Mouse (Mus musculus) brain, embryonic 14.5 days (tissue): ENCODE results near the gene Phlda1.

Experiments
- CTCF ChIP-seq: fragments of 200-500 bp; IDR thresholded peaks from 2 replicates; pipeline ENCODE4 v1.5.1; 2012; ENCODE audit warnings: inconsistent platforms, mild to moderate bottlenecking, moderate library complexity, borderline replicate concordance; ENCODE audit not compliant: insufficient read depth, insufficient read length; ENCODE audit errors: extremely low read depth
- POLR2A ChIP-seq: fragments of 200-500 bp; IDR thresholded peaks from 2 replicates; pipeline ENCODE4 v1.6.1; 2012; ENCODE audit warnings: mild to moderate bottlenecking, inconsistent platforms, borderline replicate concordance; ENCODE audit not compliant: poor library complexity, insufficient read depth, insufficient read length, severe bottlenecking; ENCODE audit errors: extremely low read depth

GRCm38 (mm10) chr10:111516172-111516588 is 10.1 kb downstream of the Phlda1 start:
- TF ChIP-seq POLR2A (no peak), CTCF (no peak)
